Mouse (Mus musculus) stomach, embryonic 14.5 days (tissue): ENCODE data around the gene Ufd1. TPM values are rescaled to one million over a fixed set of nuclear protein-coding genes. Genes with fewer than 3 reads are reported as not detected.
"Not testable (repeated sequence)": the region's sequence is repeated elsewhere in the genome, so short reads cannot be mapped to it uniquely, and the experiment has no call there.

Experiments used
- ATAC-seq: fragments of 200-750 bp; cut with Nextera tagmentation; 2 replicates; pipeline ENCODE4 v1.8.0; 2017; ENCODE audit warnings: low read depth, moderate TSS enrichment; ENCODE audit not compliant: insufficient number of reproducible peaks, insufficient read depth, low FRiP score
- H3K27ac ChIP-seq: fragments of 300-500 bp; sonication (generic); 2 replicates; pipeline ENCODE4 v1.5.1; 2014; ENCODE audit warnings: mild to moderate bottlenecking, low read length, moderate library complexity, mixed read lengths
- H3K27me3 ChIP-seq: fragments of 300-500 bp; sonication (generic); 2 replicates; pipeline ENCODE4 v1.6.1; 2014; ENCODE audit warnings: low read length, control low read depth, mixed read lengths; ENCODE audit not compliant: control insufficient read depth, insufficient read depth
- H3K36me3 ChIP-seq: fragments of 300-500 bp; sonication (generic); 2 replicates; pipeline ENCODE4 v1.6.1; 2014; ENCODE audit warnings: mild to moderate bottlenecking, control low read depth, low read length, moderate library complexity, mixed read lengths; ENCODE audit not compliant: control insufficient read depth, insufficient read depth
- H3K4me1 ChIP-seq: fragments of 300-500 bp; sonication (generic); 2 replicates; pipeline ENCODE4 v1.6.1; 2014; ENCODE audit warnings: low read length, control low read depth, mixed read lengths; ENCODE audit not compliant: control insufficient read depth, insufficient read depth
- H3K4me2 ChIP-seq: fragments of 300-500 bp; sonication (generic); replicated peaks from 2 replicates; pipeline ENCODE4 v1.6.1; 2014; ENCODE audit warnings: low read depth, low read length, control low read depth
- H3K4me3 ChIP-seq: fragments of 300-500 bp; sonication (generic); 2 replicates; pipeline ENCODE4 v1.5.1; 2014; ENCODE audit warnings: low read depth, low read length, control low read depth
- H3K9ac ChIP-seq: fragments of 300-500 bp; sonication (generic); replicated peaks from 2 replicates; pipeline ENCODE4 v1.6.1; 2014; ENCODE audit warnings: low read depth, mild to moderate bottlenecking, control low read depth, low read length, moderate library complexity, mixed read lengths
- H3K9me3 ChIP-seq: fragments of 300-500 bp; sonication (generic); 2 replicates; pipeline ENCODE4 v1.6.1; 2016; ENCODE audit warnings: low read depth, low read length, control low read depth; ENCODE audit not compliant: control insufficient read depth
- WGBS: fragments of 180-500 bp; shearing (Covaris S2); extraction: QIAGEN DNeasy Blood & Tissue Kit; methylation state at CpG from one replicate; pipeline ENCODE4 v1.1.7; 2014; 5-methylcytosine and 5-hydroxymethylcytosine counted together
- polyA plus RNA-seq: library from polyadenylated mRNA; unstranded; fragments of >200 nt; fragmentation: Nextera tagmentation; extraction: Ambion mirVana; gene quantifications from 2 replicates; pipeline ENCODE4 v1.2.1, GENCODE M21; 2014

Ufd1 gene
- polyA plus RNA-seq, 1 experiment from 2014 or later, result 85.4 TPM

GRCm38 (mm10) chr16:18858551-18858950 lies 47.0 kb downstream of the Ufd1 start:
- H3K9me3 ChIP-seq, result no peaks in the 10 kb centered on the region
- H3K36me3 ChIP-seq, result no peaks in the 10 kb centered on the region
- no peak for ATAC-seq
- H3K4me2 ChIP-seq, result no peak overlapping the region
- no peaks in the 10 kb centered on the region for H3K27me3 ChIP-seq
- no peak overlapping the region for H3K4me3 ChIP-seq
- no peak overlapping the region for H3K9ac ChIP-seq
- H3K4me1 ChIP-seq, result no peaks in the 10 kb centered on the region
- H3K27ac ChIP-seq, result no peak overlapping the region

GRCm38 (mm10) chr16:18860186-18860585 lies 48.6 kb downstream of the Ufd1 start:
- WGBS, result 66% methylated on average over 1 of the region's 1 CpGs
- Histone ChIP-seq H3K4me2 (no peak overlapping the region), H3K9ac (no peak overlapping the region), H3K4me1 (no peaks in the 10 kb centered on the region), H3K4me3 (no peak overlapping the region), H3K27ac (no peak overlapping the region), H3K9me3 (no peaks in the 10 kb centered on the region), H3K36me3 (no peaks in the 10 kb centered on the region), H3K27me3 (no peaks in the 10 kb centered on the region)
- ATAC-seq, result no peak

GRCm38 (mm10) chr16:18870495-18870894 lies 58.9 kb downstream of the Ufd1 start:
- not testable (repeated sequence) for H3K9ac ChIP-seq, H3K4me2 ChIP-seq, H3K27ac ChIP-seq, H3K4me1 ChIP-seq, H3K9me3 ChIP-seq, H3K4me3 ChIP-seq, ATAC-seq, H3K27me3 ChIP-seq
- WGBS, result 74% methylated on average over 1 of the region's 1 CpGs
- peaks cover 26% of the 10 kb centered on the region for H3K36me3 ChIP-seq

- Histone ChIP-seq H3K9ac (peak overlapping the region; percentile 90), H3K4me3 (peak overlapping the region; percentile 81), H3K27me3 (no peaks in the 10 kb centered on the region), H3K4me1 (peaks cover 4% of the 10 kb centered on the region; the same call in 1 of the 2 replicates), H3K36me3 (peaks cover 26% of the 10 kb centered on the region), H3K27ac (peak overlapping the region; percentile 93), H3K4me2 (peak overlapping the region; percentile 73), H3K9me3 (no peaks in the 10 kb centered on the region)
- ATAC-seq, result peak; percentile 16; the same call in 1 of the 2 replicates
- WGBS, result 2% methylated on average over 17 of the region's 17 CpGs
These were observed 64.5 kb downstream of the Ufd1 start for GRCm38 (mm10) chr16:18876091-18876441.

GRCm38 (mm10) chr16:18876442-18877308 lies 65.1 kb downstream of the Ufd1 start, which contains the start of the genes Mrpl40 and Hira:
TSS of gene Mrpl40 (minus strand) at chr16:18876862.
TSS of gene Hira (plus strand) at chr16:18877037.
- ATAC-seq, result peak; percentile 95
- peak within 1 kb of the TSS; percentile 90 for H3K9ac ChIP-seq
- peaks cover 4% of the 10 kb centered on the region; the same call in 1 of the 2 replicates for H3K4me1 ChIP-seq
- peaks cover 20% of the 10 kb centered on the region for H3K36me3 ChIP-seq
- WGBS, result under 1% methylated on average over 89 of the region's 93 CpGs
- H3K27me3 ChIP-seq, result no peaks in the 10 kb centered on the region
- peak within 1 kb of the TSS; percentile 81 for H3K4me3 ChIP-seq
- no peaks in the 10 kb centered on the region for H3K9me3 ChIP-seq
- peak within 1 kb of the TSS; percentile 73 for H3K4me2 ChIP-seq
- H3K27ac ChIP-seq, result peak within 1 kb of the TSS; percentile 93

- H3K27ac ChIP-seq, result peak overlapping the region; percentile 93
- peak; percentile 35; the same call in 1 of the 2 replicates for ATAC-seq
- H3K4me1 ChIP-seq, result peaks cover 4% of the 10 kb centered on the region; the same call in 1 of the 2 replicates
- H3K4me2 ChIP-seq, result peak overlapping the region; percentile 73
- H3K36me3 ChIP-seq, result peaks cover 14% of the 10 kb centered on the region
- H3K9ac ChIP-seq, result peak overlapping the region; percentile 90
- no peaks in the 10 kb centered on the region for H3K27me3 ChIP-seq
- H3K4me3 ChIP-seq, result peak overlapping the region; percentile 81
- WGBS, result under 1% methylated on average over 42 of the region's 43 CpGs
- H3K9me3 ChIP-seq, result no peaks in the 10 kb centered on the region
These were observed 66.0 kb downstream of the Ufd1 start for GRCm38 (mm10) chr16:18877386-18878090.

- Histone ChIP-seq H3K9me3 (no peaks in the 10 kb centered on the region), H3K4me2 (peak overlapping the region; percentile 73), H3K4me1 (peaks cover 4% of the 10 kb centered on the region; the same call in 1 of the 2 replicates), H3K9ac (peak overlapping the region; percentile 90), H3K27ac (peak overlapping the region; percentile 93), H3K27me3 (no peaks in the 10 kb centered on the region), H3K4me3 (peak overlapping the region; percentile 81), H3K36me3 (peaks cover 9% of the 10 kb centered on the region)
- no peak for ATAC-seq
- 22% methylated on average over 20 of the region's 20 CpGs for WGBS
These were observed 66.6 kb downstream of the Ufd1 start for GRCm38 (mm10) chr16:18878091-18878720.

- no peaks in the 10 kb centered on the region for H3K27me3 ChIP-seq
- H3K27ac ChIP-seq, result no peak overlapping the region
- ATAC-seq, result no peak
- no peak overlapping the region for H3K9ac ChIP-seq
- H3K9me3 ChIP-seq, result no peaks in the 10 kb centered on the region
- H3K4me1 ChIP-seq, result 0 out of 2 replicates have a peak, but pooled peaks cover 4% of the 10 kb centered on the region
- no peak overlapping the region for H3K4me3 ChIP-seq
- H3K36me3 ChIP-seq, result no peaks in the 10 kb centered on the region; the same call in 1 of the 2 replicates
- H3K4me2 ChIP-seq, result no peak overlapping the region
These were observed 72.5 kb downstream of the Ufd1 start for GRCm38 (mm10) chr16:18884044-18884443.
